Mouse (Mus musculus): Measurements from ENCODE around the gene Ankrd55.

Ankrd55 gene

GRCm38 (mm10) chr13:112378782-112379305 lies 90.6 kb downstream of the Ankrd55 start:
- DNase-seq (ENCODE audit: low spot score in 2 of 2) = no peak

GRCm38 (mm10) chr13:112381476-112381875 lies 93.2 kb downstream of the Ankrd55 start:
- DNase-seq (ENCODE audit: low spot score in 2 of 2) = no peak

GRCm38 (mm10) chr13:112382457-112382856 lies 94.2 kb downstream of the Ankrd55 start:
- DNase-seq (ENCODE audit: low spot score in 2 of 2) = no peak

- DNase-seq (ENCODE audit: low spot score in 2 of 2) = no peak
Measured at GRCm38 (mm10) chr13:112382956-112383355, 94.7 kb downstream of the Ankrd55 start.

GRCm38 (mm10) chr13:112383941-112384659 lies 95.8 kb downstream of the Ankrd55 start:
- DNase-seq (ENCODE audit: low spot score in 2 of 2) = no peak

- no peak for DNase-seq (ENCODE audit: low spot score in 2 of 2)
Measured at GRCm38 (mm10) chr13:112385040-112385439, 96.8 kb downstream of the Ankrd55 start.

- DNase-seq (ENCODE audit: low spot score in 2 of 2) = no peak
Measured at GRCm38 (mm10) chr13:112386494-112387075, 98.3 kb downstream of the Ankrd55 start.

GRCm38 (mm10) chr13:112387279-112387678 lies 99.0 kb downstream of the Ankrd55 start:
- no peak for DNase-seq (ENCODE audit: low spot score in 2 of 2)

GRCm38 (mm10) chr13:112388176-112388575 lies 99.9 kb downstream of the Ankrd55 start:
- no peak for DNase-seq (ENCODE audit: low spot score in 2 of 2)

GRCm38 (mm10) chr13:112390206-112390605 lies 102.0 kb downstream of the Ankrd55 start:
- no peak for DNase-seq (ENCODE audit: low spot score in 2 of 2)

- no peak for DNase-seq (ENCODE audit: low spot score in 2 of 2)
Measured at GRCm38 (mm10) chr13:112391354-112391753, 103.1 kb downstream of the Ankrd55 start.

GRCm38 (mm10) chr13:112393356-112393755 lies 105.1 kb downstream of the Ankrd55 start:
- no peak for DNase-seq (ENCODE audit: low spot score in 2 of 2)

GRCm38 (mm10) chr13:112394271-112394670 lies 106.0 kb downstream of the Ankrd55 start:
- DNase-seq (ENCODE audit: low spot score in 2 of 2) = no peak

GRCm38 (mm10) chr13:112404723-112405122 lies 116.5 kb downstream of the Ankrd55 start:
- no peak for DNase-seq (ENCODE audit: low spot score in 2 of 2)

GRCm38 (mm10) chr13:112405184-112405583 lies 116.9 kb downstream of the Ankrd55 start:
- DNase-seq (ENCODE audit: low spot score in 2 of 2) = no peak

GRCm38 (mm10) chr13:112406618-112407017 lies 118.4 kb downstream of the Ankrd55 start:
- no peak for DNase-seq (ENCODE audit: low spot score in 2 of 2)

- DNase-seq (ENCODE audit: low spot score in 2 of 2) = no peak
Measured at GRCm38 (mm10) chr13:112407181-112407700, 119.0 kb downstream of the Ankrd55 start.

GRCm38 (mm10) chr13:112407776-112408490 lies 119.7 kb downstream of the Ankrd55 start:
- DNase-seq (ENCODE audit: low spot score in 2 of 2) = no peak

GRCm38 (mm10) chr13:112408701-112409100 lies 120.5 kb downstream of the Ankrd55 start:
- DNase-seq (ENCODE audit: low spot score in 2 of 2) = no peak

- no peak for DNase-seq (ENCODE audit: low spot score in 2 of 2)
Measured at GRCm38 (mm10) chr13:112409331-112409730, 121.1 kb downstream of the Ankrd55 start.

GRCm38 (mm10) chr13:112409851-112410250 lies 121.6 kb downstream of the Ankrd55 start:
- no peak for DNase-seq (ENCODE audit: low spot score in 2 of 2)

GRCm38 (mm10) chr13:112410461-112410860 lies 122.2 kb downstream of the Ankrd55 start:
- no peak for DNase-seq (ENCODE audit: low spot score in 2 of 2)
